15 mouse cellular contexts compared by ENCODE assay signal in genomic region chr9:101284049-101284448, GRCm38 (mm10).
"Had no signal": no experiment of that assay in that cellular context is flagged by ENCODE, and none has a peak within 500 bp of the region (broad histone marks: within the 10 kb centered on the region; RNA-seq: fewer than 3 reads in every experiment).

No protein-coding gene starts in this region.

- H3K27me3 ChIP-seq: limb, embryonic 12.5 days; limb, embryonic 15.5 days; lung, embryonic 15.5 days had no signal

- H3K36me3 ChIP-seq: limb, embryonic 12.5 days; limb, embryonic 15.5 days; lung, embryonic 15.5 days had no signal

- H3K9me3 ChIP-seq: limb, embryonic 12.5 days; limb, embryonic 15.5 days; lung, embryonic 15.5 days had no signal

- H3K27ac ChIP-seq: kidney, postnatal 0 days; limb, embryonic 12.5 days; limb, embryonic 15.5 days; liver, embryonic 14.5 days; lung, embryonic 15.5 days had no signal

- H3K4me2 ChIP-seq: limb, embryonic 12.5 days; limb, embryonic 15.5 days; lung, embryonic 15.5 days; midbrain, embryonic 11.5 days had no signal

- DNase-seq: kidney, adult 9 months; kidney, postnatal 4 days; left cerebral cortex, postnatal 4 days; lung, adult 18-20 months; lung, postnatal 10 days; lung, postnatal 36 days; midbrain, embryonic 14.5 days; thymus, postnatal 25 days had no signal

- H3K4me1 ChIP-seq: limb, embryonic 12.5 days; limb, embryonic 15.5 days; lung, embryonic 15.5 days had no signal

- H3K4me3 ChIP-seq: limb, embryonic 12.5 days; limb, embryonic 15.5 days; lung, embryonic 15.5 days had no signal

- H3K9ac ChIP-seq: limb, embryonic 12.5 days; limb, embryonic 15.5 days; liver, embryonic 14.5 days; lung, embryonic 15.5 days had no signal

- ATAC-seq: inflammation-experienced regulatory T-cells, adult 6 months had no signal
